Mouse (Mus musculus) forebrain, postnatal 0 days (tissue): ENCODE data around the gene Prrt3. TPM values are rescaled to one million over a fixed set of nuclear protein-coding genes. Genes with fewer than 3 reads are reported as not detected.

Experiments used
- ATAC-seq: fragments of 200-750 bp; cut with Nextera tagmentation; 2 replicates; pipeline ENCODE4 v1.8.0; 2017; ENCODE audit warnings: mild to moderate bottlenecking, moderate library complexity
- DNase-seq: peaks from one replicate; pipeline ENCODE4 v3.0.0-alpha.2; 2015
- H3K27ac ChIP-seq: fragments of 300-500 bp; sonication (generic); 2 replicates; pipeline ENCODE4 v1.5.1; 2014; ENCODE audit warnings: low read depth, mild to moderate bottlenecking, antibody characterized with exemption, low read length, moderate library complexity, mixed read lengths
- H3K27me3 ChIP-seq: fragments of 300-500 bp; sonication (generic); 2 replicates; pipeline ENCODE4 v1.6.1; 2014; ENCODE audit warnings: mild to moderate bottlenecking, low read length, mixed read lengths; ENCODE audit not compliant: insufficient read depth
- H3K36me3 ChIP-seq: fragments of 300-500 bp; sonication (generic); 2 replicates; pipeline ENCODE4 v1.6.1; 2014; ENCODE audit warnings: mild to moderate bottlenecking, moderate library complexity; ENCODE audit not compliant: insufficient read depth
- H3K4me1 ChIP-seq: fragments of 300-500 bp; sonication (generic); 2 replicates; pipeline ENCODE4 v1.6.1; 2014; ENCODE audit warnings: antibody characterized with exemption; ENCODE audit not compliant: insufficient read depth
- H3K4me2 ChIP-seq: fragments of 300-500 bp; sonication (generic); 2 replicates; pipeline ENCODE4 v1.6.1; 2014; ENCODE audit warnings: low read depth, mild to moderate bottlenecking, moderate library complexity
- H3K4me3 ChIP-seq: fragments of 300-500 bp; sonication (generic); 2 replicates; pipeline ENCODE4 v1.5.1; 2014; ENCODE audit warnings: low read depth, low read length, mixed read lengths
- H3K9ac ChIP-seq: fragments of 300-500 bp; sonication (generic); 2 replicates; pipeline ENCODE4 v1.6.1; 2014; ENCODE audit warnings: mild to moderate bottlenecking
- H3K9me3 ChIP-seq: fragments of 300-500 bp; sonication (generic); 2 replicates; pipeline ENCODE4 v1.6.1; 2016; ENCODE audit warnings: low read length
- CTCF ChIP-seq: sonication (generic); IDR thresholded peaks from 2 replicates; pipeline ENCODE4 v1.5.1; 2016; ENCODE audit warnings: antibody characterized with exemption, control low read depth, low read depth
- WGBS: fragments of 180-500 bp; shearing (Covaris S2); extraction: QIAGEN DNeasy Blood & Tissue Kit; methylation state at CpG from one replicate; pipeline ENCODE4 v1.1.7; 2014; 5-methylcytosine and 5-hydroxymethylcytosine counted together
- polyA plus RNA-seq: library from polyadenylated mRNA; unstranded; fragments of >200 nt; fragmentation: Nextera tagmentation; extraction: Ambion mirVana; gene quantifications from 2 replicates; pipeline ENCODE4 v1.2.1, GENCODE M21; 2015
- total RNA-seq: library from RNA; depleted of rRNA; stranded (reverse); fragments of >200 nt; gene quantifications from 2 replicates; pipeline ENCODE4 v1.2.3, GENCODE M21; 2014

The Prrt3 gene
- total and polyA plus RNA-seq, 2 experiments from 2014 or later, result 13.5 to 18.0 TPM

DNA sequence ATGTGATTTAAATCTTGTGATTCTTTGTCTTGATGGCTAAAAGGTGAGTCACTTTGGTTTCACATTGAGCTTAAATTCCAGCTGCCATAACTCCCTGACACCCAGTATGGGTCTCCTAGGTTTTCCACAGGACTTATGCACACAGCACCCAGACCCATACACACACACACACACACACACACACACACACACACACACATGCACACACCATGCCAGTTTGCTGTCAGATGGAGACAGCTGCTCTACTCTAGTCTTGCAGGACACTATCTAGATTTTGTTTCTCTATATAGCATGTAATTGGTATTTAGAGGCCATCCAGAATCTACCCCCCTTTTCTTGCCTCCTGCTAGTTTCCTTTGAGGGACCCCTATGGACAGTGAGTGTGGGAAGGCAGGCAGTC, 5.4 kb upstream of the Prrt3 start:
- ATAC-seq, result no peak
- no peak overlapping the region for H3K27ac ChIP-seq
- no peak for DNase-seq
- no peaks in the 10 kb centered on the region for H3K36me3 ChIP-seq
- H3K9me3 ChIP-seq, result no peaks in the 10 kb centered on the region
- no peak overlapping the region for H3K4me3 ChIP-seq
- H3K4me2 ChIP-seq, result no peak overlapping the region
- no peaks in the 10 kb centered on the region for H3K4me1 ChIP-seq
- H3K9ac ChIP-seq, result no peak overlapping the region
- no peak for TF ChIP-seq CTCF
- H3K27me3 ChIP-seq, result no peaks in the 10 kb centered on the region

DNA sequence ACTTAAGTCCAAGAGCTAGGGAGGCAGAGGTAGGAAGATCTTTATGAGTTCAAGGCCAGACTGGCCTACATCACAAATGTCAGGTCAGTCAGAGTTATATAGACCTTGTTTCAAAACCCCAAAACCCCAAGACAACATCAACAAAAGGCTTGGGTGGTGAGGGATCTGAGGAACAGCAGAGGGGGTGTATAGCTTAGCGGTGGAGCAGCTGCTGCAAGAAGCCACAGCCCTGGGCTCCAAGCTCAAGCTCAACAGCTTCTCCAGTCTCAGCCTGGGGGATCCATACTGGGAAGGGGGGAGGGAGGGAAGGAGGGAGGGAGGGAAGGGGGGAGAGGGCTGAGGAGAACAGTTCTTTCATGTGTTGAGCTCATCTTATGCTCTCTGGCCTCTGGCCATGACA, 4.0 kb upstream of the Prrt3 start:
- Histone ChIP-seq H3K4me2 (no peak overlapping the region), H3K4me3 (no peak overlapping the region), H3K9ac (no peak overlapping the region), H3K4me1 (peaks cover 4% of the 10 kb centered on the region; the same call in 1 of the 2 replicates), H3K36me3 (no peaks in the 10 kb centered on the region), H3K9me3 (no peaks in the 10 kb centered on the region), H3K27ac (no peak overlapping the region), H3K27me3 (no peaks in the 10 kb centered on the region; the same call in 1 of the 2 replicates)
- 80% methylated on average over 1 of the region's 1 CpGs for WGBS
- no peak for DNase-seq
- no peak for ATAC-seq
- TF ChIP-seq CTCF, result no peak

DNA sequence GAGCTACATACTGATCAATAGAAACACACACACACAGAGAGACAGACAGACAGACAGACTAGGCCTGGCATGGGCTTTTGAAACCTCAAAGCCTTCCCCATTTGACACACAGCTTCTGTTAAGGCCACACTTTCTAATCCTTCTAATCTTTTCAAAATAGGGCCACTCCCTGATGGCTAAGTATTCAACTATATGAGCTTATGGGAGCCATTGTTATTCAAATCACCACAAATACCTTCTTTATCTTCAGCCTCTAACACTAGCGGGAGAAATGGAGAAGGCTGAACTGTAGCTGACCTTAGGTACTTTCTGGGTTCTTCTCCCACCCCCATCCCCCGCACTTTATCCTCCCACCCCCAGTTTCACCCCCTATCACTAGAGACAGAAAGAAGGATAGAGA, 1.1 kb upstream of the Prrt3 start:
- H3K9me3 ChIP-seq, result no peaks in the 10 kb centered on the region

DNA sequence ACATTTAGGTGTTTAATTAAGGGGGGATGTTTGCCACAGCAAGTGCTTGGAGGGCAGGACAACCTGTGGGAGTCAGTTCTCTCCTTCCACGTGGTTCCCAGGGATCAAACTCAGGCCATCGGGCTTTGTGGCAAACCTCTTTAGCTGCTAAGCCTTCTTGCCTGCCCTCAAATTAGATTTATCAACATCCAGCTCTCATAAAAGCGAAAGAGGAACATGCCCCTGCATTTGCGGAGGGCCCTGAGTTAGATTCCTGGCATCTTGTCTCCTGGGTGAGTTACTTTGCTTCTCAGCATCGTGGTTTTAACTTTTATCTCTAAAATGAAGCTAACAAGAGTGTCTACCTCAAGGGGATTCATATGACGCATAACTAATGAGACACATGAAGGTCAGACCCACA, 2.4 kb downstream of the Prrt3 start:
- Histone ChIP-seq H3K4me1 (peaks cover 8% of the 10 kb centered on the region), H3K36me3 (peaks cover 16% of the 10 kb centered on the region), H3K4me3 (no peak overlapping the region), H3K27ac (no peak overlapping the region), H3K27me3 (no peaks in the 10 kb centered on the region; the same call in 1 of the 2 replicates), H3K9ac (no peak overlapping the region), H3K9me3 (no peaks in the 10 kb centered on the region), H3K4me2 (no peak overlapping the region)
- WGBS, result 80% methylated on average over 6 of the region's 6 CpGs
- DNase-seq (no peak), ATAC-seq (no peak)
- no peak for TF ChIP-seq CTCF

More for the DNA sequence above, 1.1 kb upstream of the Prrt3 start:
- H3K4me1 ChIP-seq, result peaks cover 5% of the 10 kb centered on the region; the same call in 1 of the 2 replicates
- no peak overlapping the region for H3K4me2 ChIP-seq
- no peak overlapping the region for H3K27ac ChIP-seq
- H3K4me3 ChIP-seq, result no peak overlapping the region
- 51% methylated on average over 2 of the region's 2 CpGs for WGBS
- no peak overlapping the region for H3K9ac ChIP-seq
- H3K36me3 ChIP-seq, result peaks cover 5% of the 10 kb centered on the region; the same call in 1 of the 2 replicates
- H3K27me3 ChIP-seq, result no peaks in the 10 kb centered on the region; the same call in 1 of the 2 replicates
- DNase-seq (no peak), ATAC-seq (no peak)
- TF ChIP-seq CTCF, result no peak

DNA sequence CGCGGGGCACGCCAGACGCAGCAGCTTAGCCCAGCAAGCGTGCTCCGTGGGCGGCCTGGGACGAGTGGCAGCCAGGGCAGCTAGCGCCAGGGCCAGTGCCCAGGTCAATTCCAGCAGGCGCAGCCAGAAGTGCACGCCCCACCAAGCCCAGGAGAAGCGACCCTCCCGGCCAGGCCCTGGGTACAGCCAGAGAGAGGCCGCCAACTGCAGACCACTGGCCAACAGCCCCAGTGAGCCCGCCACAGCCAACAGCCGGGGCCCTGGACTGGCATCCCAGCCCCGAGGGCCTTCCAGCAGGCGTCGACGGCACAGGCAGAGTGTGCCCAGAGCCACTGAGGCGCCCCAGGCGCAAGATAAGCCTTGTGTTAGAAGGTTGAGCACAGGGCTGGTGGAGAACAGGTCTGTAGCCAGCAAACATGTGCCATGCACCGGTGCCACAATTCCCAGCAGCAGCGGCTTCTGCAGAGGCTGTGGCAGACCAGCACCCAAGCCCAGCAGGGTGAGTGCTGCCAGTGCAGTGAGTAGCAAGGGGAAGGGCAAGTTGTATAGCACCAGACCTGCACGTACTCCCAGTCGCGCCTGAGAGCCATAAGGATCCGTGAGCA, 6.6 kb downstream of the Prrt3 start:
- Histone ChIP-seq H3K9me3 (no peaks in the 10 kb centered on the region), H3K9ac (0 out of 2 replicates have a peak overlapping the region, but pooled peaks have one; percentile 6), H3K4me3 (peak overlapping the region; percentile 33; the same call in 1 of the 2 replicates), H3K4me2 (peak overlapping the region; percentile 50; the same call in 1 of the 2 replicates), H3K27ac (no peak overlapping the region), H3K4me1 (peaks cover 3% of the 10 kb centered on the region; the same call in 1 of the 2 replicates), H3K36me3 (peaks cover 40% of the 10 kb centered on the region), H3K27me3 (no peaks in the 10 kb centered on the region)
- WGBS, result 57% methylated on average over 28 of the region's 28 CpGs
- ATAC-seq, result no peak
- DNase-seq, result no peak
- no peak for TF ChIP-seq CTCF

DNA sequence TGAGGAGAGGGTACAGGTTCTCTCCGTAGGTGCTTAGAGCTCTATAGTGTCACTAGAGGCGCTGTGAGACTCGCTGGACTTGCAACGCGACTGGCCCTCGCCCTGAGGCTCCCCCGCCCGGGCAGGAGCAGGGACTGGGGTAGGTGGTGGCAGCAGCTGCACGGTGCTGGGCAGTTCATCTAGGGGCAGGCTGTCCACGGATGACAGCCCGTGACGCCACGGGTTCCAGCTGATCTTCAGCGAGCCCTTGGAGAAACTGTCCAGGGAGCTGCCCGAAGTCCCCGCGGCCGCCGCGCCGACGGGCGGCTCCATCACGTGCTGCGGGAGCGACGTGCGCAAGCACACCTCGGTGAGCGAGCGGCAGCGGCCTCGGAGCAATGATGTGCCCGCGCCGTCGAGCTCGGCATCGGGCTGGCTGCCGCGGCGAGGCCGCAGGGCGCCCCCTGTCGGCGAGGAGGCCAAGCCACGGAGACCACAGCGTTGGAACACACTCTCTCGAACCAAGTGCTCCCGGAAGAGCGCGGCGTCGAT, 7.4 kb downstream of the Prrt3 start:
- no peaks in the 10 kb centered on the region for H3K9me3 ChIP-seq
- DNase-seq, result peak; percentile 80
- peak overlapping the region; percentile 44 for H3K9ac ChIP-seq
- no peak overlapping the region for H3K27ac ChIP-seq
- H3K36me3 ChIP-seq, result peaks cover 49% of the 10 kb centered on the region
- peak; percentile 80 for TF ChIP-seq CTCF
- 3% methylated on average over 54 of the region's 54 CpGs for WGBS
- ATAC-seq, result peak; percentile 88
- no peaks in the 10 kb centered on the region for H3K27me3 ChIP-seq
- peak overlapping the region; percentile 50 for H3K4me2 ChIP-seq
- H3K4me1 ChIP-seq, result peaks cover 3% of the 10 kb centered on the region; the same call in 1 of the 2 replicates
- peak overlapping the region; percentile 33 for H3K4me3 ChIP-seq

DNA sequence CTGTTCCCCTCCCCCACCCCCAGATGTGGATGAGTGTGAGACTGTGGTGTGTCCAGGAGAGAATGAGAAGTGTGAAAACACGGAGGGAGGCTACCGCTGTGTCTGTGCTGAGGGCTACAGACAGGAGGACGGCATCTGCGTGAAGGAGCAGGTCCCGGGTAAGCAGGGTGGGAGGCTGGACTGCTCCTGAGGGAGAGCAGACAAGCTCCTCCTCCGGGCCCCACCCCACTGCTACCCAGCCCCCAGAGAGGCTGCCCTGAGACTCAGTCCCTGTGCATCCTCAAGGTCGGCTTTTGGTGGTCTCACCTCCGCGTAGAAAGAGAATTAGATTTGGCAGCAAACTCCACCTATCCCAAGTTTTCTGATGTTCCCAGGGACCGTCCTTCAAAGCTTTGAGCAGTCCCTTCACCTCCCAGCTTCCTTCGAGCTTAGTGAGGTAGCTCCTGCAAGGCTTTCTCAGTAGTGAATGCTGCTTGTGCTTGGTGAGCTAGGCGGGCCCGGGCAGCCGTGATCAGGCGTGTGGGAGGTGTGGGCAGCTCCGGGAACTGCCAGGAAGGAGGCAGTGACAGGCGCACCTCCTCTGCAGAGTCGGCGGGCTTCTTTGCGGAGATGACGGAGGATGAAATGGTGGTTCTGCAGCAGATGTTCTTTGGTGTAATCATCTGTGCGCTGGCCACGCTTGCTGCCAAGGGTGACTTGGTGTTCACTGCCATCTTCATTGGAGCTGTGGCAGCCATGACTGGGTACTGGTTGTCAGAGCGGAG, 9.4 kb downstream of the Prrt3 start:
- H3K27ac ChIP-seq, result no peak overlapping the region
- H3K4me1 ChIP-seq, result peaks cover 3% of the 10 kb centered on the region; the same call in 1 of the 2 replicates
- peaks cover 51% of the 10 kb centered on the region for H3K36me3 ChIP-seq
- no peak overlapping the region for H3K4me3 ChIP-seq
- WGBS, result 78% methylated on average over 24 of the region's 24 CpGs
- no peak for TF ChIP-seq CTCF
- H3K9me3 ChIP-seq, result no peaks in the 10 kb centered on the region
- ATAC-seq (no peak), DNase-seq (no peak)
- no peaks in the 10 kb centered on the region for H3K27me3 ChIP-seq
- H3K4me2 ChIP-seq, result no peak overlapping the region
- H3K9ac ChIP-seq, result no peak overlapping the region
